In genomic region chr4:149365702-149366370, GRCm38 (mm10) we compare ENCODE assay signal across 11 mouse cellular contexts. TPM values are rescaled to one million over a fixed set of nuclear protein-coding genes. Genes with fewer than 3 reads are reported as not detected.
DNase-seq lines count a peak whose midpoint lies in the region; ATAC-seq lines count a peak whose summit lies in the region.
"Had no signal": no experiment of that assay in that cellular context is flagged by ENCODE, and none has a peak within 500 bp of the region (broad histone marks: within the 10 kb centered on the region; RNA-seq: fewer than 3 reads in every experiment).

No protein-coding gene starts in this region.

- H3K27me3 ChIP-seq in forebrain, embryonic 12.5 days = no peaks in the 10 kb centered on the region
- no peaks in the 10 kb centered on the region for H3K27me3 ChIP-seq in forebrain, embryonic 16.5 days (replicated peaks; ENCODE audit: control insufficient read depth, insufficient read depth, low read length)
- H3K27me3 ChIP-seq: liver, embryonic 12.5 days; midbrain, embryonic 12.5 days had no signal

- H3K4me3 ChIP-seq in forebrain, embryonic 12.5 days (replicated peaks) = no peak overlapping the region
- no peak overlapping the region for H3K4me3 ChIP-seq in forebrain, embryonic 16.5 days (replicated peaks; ENCODE audit: low read length)
- H3K4me3 ChIP-seq: liver, embryonic 12.5 days; midbrain, embryonic 12.5 days had no signal

- no peaks in the 10 kb centered on the region for H3K9me3 ChIP-seq in forebrain, embryonic 12.5 days
- H3K9me3 ChIP-seq in forebrain, embryonic 16.5 days (ENCODE audit: control insufficient read depth, low read length) = no peaks in the 10 kb centered on the region
- H3K9me3 ChIP-seq: liver, embryonic 12.5 days; midbrain, embryonic 12.5 days had no signal

- H3K4me2 ChIP-seq in forebrain, embryonic 12.5 days = no peak overlapping the region
- no peak overlapping the region for H3K4me2 ChIP-seq in forebrain, embryonic 16.5 days (ENCODE audit: low read length)
- H3K4me2 ChIP-seq: liver, embryonic 12.5 days; midbrain, embryonic 12.5 days had no signal

- peak; percentile 56 for DNase-seq in testis, postnatal 10 days (ENCODE audit: low spot score)
- DNase-seq in testis, postnatal 14 days (ENCODE audit: low spot score) = no peak
- DNase-seq in kidney, postnatal 36 days = peak; percentile 38 to 56
- no peak for DNase-seq in MN1 (ENCODE audit: low spot score)
- DNase-seq in adrenal gland, adult 18-20 months (ENCODE audit: low spot score in 2 of 2) = no peak
- DNase-seq in retina, embryonic 14.5 days (ENCODE audit: low spot score) = no peak
- DNase-seq: cerebellum, adult 9-10 months had no signal

- H3K4me1 ChIP-seq in forebrain, embryonic 12.5 days = no peaks in the 10 kb centered on the region
- 0 out of 2 replicates have a peak, but pooled peaks cover 6% of the 10 kb centered on the region for H3K4me1 ChIP-seq in forebrain, embryonic 16.5 days (replicated peaks; ENCODE audit: control insufficient read depth, insufficient read depth, low read length)
- H3K4me1 ChIP-seq: liver, embryonic 12.5 days; midbrain, embryonic 12.5 days had no signal

- peaks cover 86% of the 10 kb centered on the region for H3K36me3 ChIP-seq in forebrain, embryonic 12.5 days (replicated peaks)
- H3K36me3 ChIP-seq in forebrain, embryonic 16.5 days (ENCODE audit: control insufficient read depth, insufficient read depth) = peaks cover 32% of the 10 kb centered on the region

- H3K27ac ChIP-seq in forebrain, embryonic 12.5 days = peak overlapping the region; percentile 65; the same call in 1 of the 2 replicates
- no peak overlapping the region for H3K27ac ChIP-seq in forebrain, embryonic 16.5 days (ENCODE audit: low read length)
- H3K27ac ChIP-seq: liver, embryonic 12.5 days; midbrain, embryonic 12.5 days had no signal

- WGBS in forebrain, embryonic 12.5 days = 88% methylated on average over 12 of the region's 12 CpGs
- 82% methylated on average over 12 of the region's 12 CpGs for WGBS in forebrain, embryonic 16.5 days

- ATAC-seq in forebrain, embryonic 12.5 days (ENCODE audit: low FRiP score) = no peak
- ATAC-seq in forebrain, embryonic 16.5 days = no peak
- ATAC-seq: liver, embryonic 12.5 days had no signal

- H3K9ac ChIP-seq in forebrain, embryonic 12.5 days = no peak overlapping the region; the same call in 1 of the 2 replicates
- no peak overlapping the region for H3K9ac ChIP-seq in forebrain, embryonic 16.5 days (replicated peaks; ENCODE audit: low read depth, low read length)
- H3K9ac ChIP-seq: liver, embryonic 12.5 days; midbrain, embryonic 12.5 days had no signal

RNA-seq across cellular contexts. Expression of gene Kif1b, which starts 58.3 kb away (rescaled TPM):
- polyA plus RNA-seq in forebrain, embryonic 12.5 days (2016; fragmentation: Nextera tagmentation; extraction: Ambion mirVana) = 123 and 124 TPM in 2 replicates
- polyA plus RNA-seq in forebrain, embryonic 16.5 days (2015; fragmentation: Nextera tagmentation; extraction: Ambion mirVana) = 125 and 131 TPM in 2 replicates
- 100 to 1,000 TPM; 108 to 138 TPM for total RNA-seq in adrenal gland, adult 18-20 months (2021)

Comparison
In these comparisons a context has a peak if more than half of its experiments do, and no peak if none do; other contexts are left out.
1. DNase-seq: peak in testis, postnatal 10 days (single experiment) and kidney, postnatal 36 days (2 of 2); none in testis, postnatal 14 days (single experiment), MN1 (single experiment), adrenal gland, adult 18-20 months (0 of 2) and retina, embryonic 14.5 days (single experiment).